Mouse (Mus musculus) forebrain, embryonic 15.5 days (tissue): ENCODE data around the gene Diaph2. TPM values are rescaled to one million over a fixed set of nuclear protein-coding genes. Genes with fewer than 3 reads are reported as not detected.

Experiments used
- ATAC-seq: fragments of 200-750 bp; cut with Nextera tagmentation; replicated peaks from 2 replicates; pipeline ENCODE4 v1.8.0; 2017; ENCODE audit warnings: mild to moderate bottlenecking, moderate TSS enrichment, moderate library complexity
- H3K27ac ChIP-seq: fragments of 300-500 bp; sonication (generic); replicated peaks from 2 replicates; pipeline ENCODE4 v1.5.1; 2015; ENCODE audit warnings: mild to moderate bottlenecking, inconsistent platforms
- H3K27me3 ChIP-seq: fragments of 300-500 bp; sonication (generic); 2 replicates; pipeline ENCODE4 v1.6.1; 2015; ENCODE audit warnings: inconsistent platforms
- H3K36me3 ChIP-seq: fragments of 300-500 bp; sonication (generic); 2 replicates; pipeline ENCODE4 v1.6.1; 2015; ENCODE audit warnings: mild to moderate bottlenecking, inconsistent platforms
- H3K4me1 ChIP-seq: fragments of 300-500 bp; sonication (generic); 2 replicates; pipeline ENCODE4 v1.6.1; 2015; ENCODE audit warnings: inconsistent platforms
- H3K4me2 ChIP-seq: fragments of 300-500 bp; sonication (generic); replicated peaks from 2 replicates; pipeline ENCODE4 v1.6.1; 2015; ENCODE audit warnings: mild to moderate bottlenecking, inconsistent platforms
- H3K4me3 ChIP-seq: fragments of 300-500 bp; sonication (generic); 2 replicates; pipeline ENCODE4 v1.5.1; 2015; ENCODE audit warnings: mild to moderate bottlenecking, inconsistent platforms
- H3K9ac ChIP-seq: fragments of 300-500 bp; sonication (generic); replicated peaks from 2 replicates; pipeline ENCODE4 v1.6.1; 2015; ENCODE audit warnings: mild to moderate bottlenecking, inconsistent platforms
- H3K9me3 ChIP-seq: fragments of 300-500 bp; sonication (generic); 2 replicates; pipeline ENCODE4 v1.6.1; 2016; ENCODE audit warnings: inconsistent platforms
- WGBS: fragments of 180-500 bp; shearing (Covaris S2); methylation state at CpG from one replicate; pipeline ENCODE4 v1.1.7; 2015; ENCODE audit warnings: mixed read lengths; 5-methylcytosine and 5-hydroxymethylcytosine counted together
- polyA plus RNA-seq: library from polyadenylated mRNA; unstranded; fragments of >200 nt; fragmentation: Nextera tagmentation; extraction: Ambion mirVana; gene quantifications from 2 replicates; pipeline ENCODE4 v1.2.1, GENCODE M21; 2015

The Diaph2 gene
- 5.8 and 6.1 TPM in 2 replicates for polyA plus RNA-seq

- 16% methylated on average over 49 of the region's 49 CpGs for WGBS
- Histone ChIP-seq H3K4me1 (no peaks in the 10 kb centered on the region), H3K4me2 (peak within 1 kb of the TSS; percentile 45), H3K36me3 (no peaks in the 10 kb centered on the region), H3K9me3 (no peaks in the 10 kb centered on the region), H3K4me3 (peak within 1 kb of the TSS; percentile 70), H3K27ac (peak within 1 kb of the TSS; percentile 63), H3K9ac (peak within 1 kb of the TSS; percentile 54), H3K27me3 (no peaks in the 10 kb centered on the region)
- peak; percentile 97 for ATAC-seq
Observed at GRCm38 (mm10) chrX:129749571-129750061, at the start of gene Diaph2. Gene Diaph2 (plus strand): TSS chrX:129749742.

GRCm38 (mm10) chrX:129701634-129702312 lies 47.8 kb upstream of the Diaph2 start:
- Histone ChIP-seq H3K27ac (no peak overlapping the region), H3K4me2 (no peak overlapping the region), H3K27me3 (no peaks in the 10 kb centered on the region), H3K4me3 (no peak overlapping the region), H3K9me3 (no peaks in the 10 kb centered on the region), H3K9ac (no peak overlapping the region), H3K4me1 (no peaks in the 10 kb centered on the region), H3K36me3 (no peaks in the 10 kb centered on the region)
- 63% methylated on average over 6 of the region's 6 CpGs for WGBS
- no peak for ATAC-seq

- ATAC-seq, result no peak
- Histone ChIP-seq H3K36me3 (no peaks in the 10 kb centered on the region), H3K27ac (no peak overlapping the region), H3K9ac (no peak overlapping the region), H3K9me3 (no peaks in the 10 kb centered on the region), H3K27me3 (no peaks in the 10 kb centered on the region), H3K4me1 (no peaks in the 10 kb centered on the region), H3K4me3 (no peak overlapping the region), H3K4me2 (no peak overlapping the region)
- 73% methylated on average over 2 of the region's 2 CpGs for WGBS
Observed at GRCm38 (mm10) chrX:129709656-129710055, 39.9 kb upstream of the Diaph2 start.

- no peak overlapping the region for H3K4me2 ChIP-seq
- H3K4me3 ChIP-seq, result no peak overlapping the region
- H3K9me3 ChIP-seq, result no peaks in the 10 kb centered on the region
- H3K27ac ChIP-seq, result no peak overlapping the region
- H3K36me3 ChIP-seq, result no peaks in the 10 kb centered on the region
- 42% methylated on average over 2 of the region's 2 CpGs for whole genome bisulfite sequencing
- no peak overlapping the region for H3K9ac ChIP-seq
- no peaks in the 10 kb centered on the region for H3K27me3 ChIP-seq
- H3K4me1 ChIP-seq, result no peaks in the 10 kb centered on the region
- no peak for ATAC-seq
Observed at GRCm38 (mm10) chrX:129728717-129729220, 20.8 kb upstream of the Diaph2 start.

- Histone ChIP-seq H3K27me3 (no peaks in the 10 kb centered on the region), H3K4me2 (no peak overlapping the region), H3K36me3 (no peaks in the 10 kb centered on the region), H3K9me3 (no peaks in the 10 kb centered on the region), H3K9ac (no peak overlapping the region), H3K27ac (no peak overlapping the region), H3K4me1 (no peaks in the 10 kb centered on the region), H3K4me3 (no peak overlapping the region)
- ATAC-seq, result no peak
- WGBS, result 25% methylated on average over 1 of the region's 1 CpGs
Observed at GRCm38 (mm10) chrX:129736562-129736961, 13.0 kb upstream of the Diaph2 start.

- H3K27me3 ChIP-seq, result no peaks in the 10 kb centered on the region
- H3K36me3 ChIP-seq, result no peaks in the 10 kb centered on the region
- H3K4me1 ChIP-seq, result no peaks in the 10 kb centered on the region
- H3K9me3 ChIP-seq, result no peaks in the 10 kb centered on the region
- no peak overlapping the region for H3K4me2 ChIP-seq
- no peak overlapping the region for H3K27ac ChIP-seq
- ATAC-seq, result no peak
- no peak overlapping the region for H3K9ac ChIP-seq
- no peak overlapping the region for H3K4me3 ChIP-seq
Observed at GRCm38 (mm10) chrX:129739226-129739625, 10.3 kb upstream of the Diaph2 start.

GRCm38 (mm10) chrX:129742981-129743380 lies 6.6 kb upstream of the Diaph2 start:
- no peak overlapping the region for H3K4me2 ChIP-seq
- H3K9me3 ChIP-seq, result no peaks in the 10 kb centered on the region
- no peak overlapping the region for H3K27ac ChIP-seq
- WGBS, result 85% methylated on average over 3 of the region's 3 CpGs
- no peak overlapping the region for H3K9ac ChIP-seq
- H3K4me1 ChIP-seq, result no peaks in the 10 kb centered on the region
- no peak overlapping the region for H3K4me3 ChIP-seq
- no peak for ATAC-seq
- no peaks in the 10 kb centered on the region for H3K36me3 ChIP-seq
- no peaks in the 10 kb centered on the region for H3K27me3 ChIP-seq

- Histone ChIP-seq H3K4me3 (no peak overlapping the region), H3K27ac (no peak overlapping the region), H3K4me1 (no peaks in the 10 kb centered on the region), H3K27me3 (no peaks in the 10 kb centered on the region), H3K9me3 (no peaks in the 10 kb centered on the region), H3K4me2 (no peak overlapping the region), H3K9ac (no peak overlapping the region), H3K36me3 (no peaks in the 10 kb centered on the region)
- no peak for ATAC-seq
- 67% methylated on average over 3 of the region's 3 CpGs for WGBS
Observed at GRCm38 (mm10) chrX:129745976-129746375, 3.6 kb upstream of the Diaph2 start.

GRCm38 (mm10) chrX:129749102-129749501 lies 440 bp upstream of the Diaph2 start:
- peak overlapping the region; percentile 45 for H3K4me2 ChIP-seq
- no peaks in the 10 kb centered on the region for H3K36me3 ChIP-seq
- ATAC-seq, result 0 out of 2 replicates have a peak, but pooled peaks have one; percentile 32
- H3K27me3 ChIP-seq, result no peaks in the 10 kb centered on the region
- H3K9ac ChIP-seq, result no peak overlapping the region
- H3K9me3 ChIP-seq, result no peaks in the 10 kb centered on the region
- H3K27ac ChIP-seq, result no peak overlapping the region
- H3K4me1 ChIP-seq, result no peaks in the 10 kb centered on the region
- H3K4me3 ChIP-seq, result peak overlapping the region; percentile 70
- WGBS, result 6% methylated on average over 1 of the region's 1 CpGs

- H3K4me3 ChIP-seq, result peak overlapping the region; percentile 70
- no peaks in the 10 kb centered on the region for H3K36me3 ChIP-seq
- 24% methylated on average over 31 of the region's 31 CpGs for WGBS
- no peaks in the 10 kb centered on the region for H3K4me1 ChIP-seq
- H3K27me3 ChIP-seq, result no peaks in the 10 kb centered on the region
- H3K27ac ChIP-seq, result peak overlapping the region; percentile 63
- H3K9ac ChIP-seq, result peak overlapping the region; percentile 54
- peak overlapping the region; percentile 45 for H3K4me2 ChIP-seq
- peak; percentile 78 for ATAC-seq
- no peaks in the 10 kb centered on the region for H3K9me3 ChIP-seq
Observed at GRCm38 (mm10) chrX:129750094-129750569, 590 bp downstream of the Diaph2 start.

- no peaks in the 10 kb centered on the region for H3K4me1 ChIP-seq
- 22% methylated on average over 5 of the region's 6 CpGs for WGBS
- H3K9ac ChIP-seq, result peak overlapping the region; percentile 54
- H3K9me3 ChIP-seq, result no peaks in the 10 kb centered on the region
- no peaks in the 10 kb centered on the region for H3K27me3 ChIP-seq
- H3K4me2 ChIP-seq, result peak overlapping the region; percentile 45
- no peak overlapping the region for H3K27ac ChIP-seq
- no peaks in the 10 kb centered on the region for H3K36me3 ChIP-seq
- no peak for ATAC-seq
- peak overlapping the region; percentile 70 for H3K4me3 ChIP-seq
Observed at GRCm38 (mm10) chrX:129750606-129751005, 1.1 kb downstream of the Diaph2 start.

- no peaks in the 10 kb centered on the region for H3K36me3 ChIP-seq
- no peak for ATAC-seq
- no peak overlapping the region for H3K9ac ChIP-seq
- H3K4me1 ChIP-seq, result no peaks in the 10 kb centered on the region
- H3K4me2 ChIP-seq, result no peak overlapping the region
- H3K27ac ChIP-seq, result no peak overlapping the region
- H3K27me3 ChIP-seq, result no peaks in the 10 kb centered on the region
- no peaks in the 10 kb centered on the region for H3K9me3 ChIP-seq
- no peak overlapping the region for H3K4me3 ChIP-seq
Observed at GRCm38 (mm10) chrX:129756606-129757005, 7.1 kb downstream of the Diaph2 start.
